Mouse (Mus musculus) megakaryocyte, adult 5-6 weeks (primary cell): ENCODE results near the gene Kifc3. TPM values are rescaled to one million over a fixed set of nuclear protein-coding genes. Genes with fewer than 3 reads are reported as not detected.
"Not testable (repeated sequence)": the region's sequence is repeated elsewhere in the genome, so short reads cannot be mapped to it uniquely, and the experiment has no call there.

Experiments
- ATAC-seq: 2 replicates; pipeline ENCODE4 v1.8.0; 2016; ENCODE audit warnings: mild to moderate bottlenecking, inconsistent platforms; ENCODE audit not compliant: poor library complexity, severe bottlenecking
- total RNA-seq, 2 experiments: library from RNA; stranded (forward) in 1 of 2; stranded (reverse) in 1 of 2; fragments of 153-499, 151-499 nt in 1 of 2; fragments of 221-1000, 200-1000 nt in 1 of 2; gene quantifications; 2 replicates each; pipeline versions ENCODE4 v1.2.3 to v1.2.4; 2015 to 2017

Kifc3 gene
- total RNA-seq, 2 experiments from 2014 or later, result 2.3 to 15.1 TPM

DNA sequence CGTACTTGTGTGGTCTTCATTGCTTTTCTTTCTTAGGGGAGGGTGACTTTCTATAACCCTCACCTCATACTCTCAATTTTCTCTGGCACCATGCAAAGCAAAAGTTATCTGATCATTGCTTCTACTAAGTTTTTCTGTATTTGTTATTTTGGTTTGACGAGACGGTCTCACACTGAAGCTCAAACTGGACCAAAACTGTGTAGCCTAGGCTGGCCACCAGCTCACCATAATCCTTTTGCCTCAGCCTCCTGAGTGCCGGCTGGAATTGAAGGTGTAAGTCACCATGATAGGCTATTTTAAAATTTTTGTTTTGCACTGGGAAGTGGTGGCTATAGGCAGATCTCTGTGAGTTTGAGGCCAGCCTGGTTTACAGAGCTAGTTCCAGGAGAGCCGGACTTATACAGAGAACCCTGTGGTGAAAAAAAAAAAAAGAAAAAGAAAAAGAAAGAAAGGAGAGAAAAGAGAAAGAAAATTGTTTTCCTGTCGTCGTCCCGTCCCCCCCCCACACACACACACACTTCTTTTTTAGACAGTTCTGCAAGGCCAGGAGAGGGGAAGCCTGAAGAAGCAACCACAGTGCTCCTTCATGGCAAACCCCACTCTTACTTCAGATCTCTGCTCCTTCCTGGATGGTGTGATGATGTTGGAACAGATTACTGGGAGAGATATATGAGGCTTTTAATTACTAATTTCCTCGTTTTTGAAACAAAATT, 870 bp upstream of the Kifc3 start:
- ATAC-seq, result peak; percentile 12; the same call in 1 of the 2 replicates

DNA sequence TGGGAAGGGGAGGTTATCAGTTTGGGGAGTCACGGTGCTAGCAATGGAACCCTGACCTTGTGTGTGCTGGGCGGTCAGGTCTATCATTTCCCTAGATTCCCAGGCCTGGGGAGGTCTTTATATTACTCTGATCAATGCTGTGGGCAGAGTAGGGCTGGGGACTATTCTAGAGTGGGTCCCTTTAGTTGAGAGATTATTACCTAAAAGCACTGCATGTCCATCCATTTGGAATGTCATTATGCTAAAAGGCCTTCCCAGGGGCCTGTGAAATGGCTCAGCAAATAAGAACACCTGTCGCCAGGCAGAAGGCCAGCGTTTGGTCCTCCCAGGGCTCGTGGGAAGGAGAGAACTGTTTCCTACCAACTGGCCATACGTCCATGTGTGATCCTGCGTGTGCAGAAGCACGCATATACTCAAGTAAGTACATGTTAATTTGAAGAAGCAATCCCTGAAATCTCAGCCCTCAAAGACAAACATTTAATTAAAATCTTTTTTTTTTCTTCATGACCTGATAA, 499 bp downstream of the Kifc3 start:
- no peak for ATAC-seq

DNA sequence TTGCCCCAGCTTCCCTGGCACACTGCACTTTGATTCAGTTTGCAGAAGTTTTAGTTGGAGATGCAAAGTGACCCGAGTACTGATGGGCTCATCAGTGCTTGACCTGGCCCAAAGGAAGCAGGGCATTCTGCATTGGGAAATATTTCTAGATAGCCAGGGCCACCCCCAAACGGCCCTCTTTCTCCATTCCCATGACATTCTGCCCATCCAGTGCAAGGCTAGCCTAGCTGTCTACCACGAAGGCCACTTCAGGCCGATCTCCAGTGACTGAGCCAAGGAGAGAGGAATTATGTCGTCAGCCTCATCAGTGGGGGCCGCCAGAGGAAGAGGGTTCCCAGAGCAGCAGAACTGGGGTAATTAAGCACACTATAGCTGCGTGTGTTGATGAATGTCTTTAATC, 1.1 kb downstream of the Kifc3 start:
- no peak for ATAC-seq

DNA sequence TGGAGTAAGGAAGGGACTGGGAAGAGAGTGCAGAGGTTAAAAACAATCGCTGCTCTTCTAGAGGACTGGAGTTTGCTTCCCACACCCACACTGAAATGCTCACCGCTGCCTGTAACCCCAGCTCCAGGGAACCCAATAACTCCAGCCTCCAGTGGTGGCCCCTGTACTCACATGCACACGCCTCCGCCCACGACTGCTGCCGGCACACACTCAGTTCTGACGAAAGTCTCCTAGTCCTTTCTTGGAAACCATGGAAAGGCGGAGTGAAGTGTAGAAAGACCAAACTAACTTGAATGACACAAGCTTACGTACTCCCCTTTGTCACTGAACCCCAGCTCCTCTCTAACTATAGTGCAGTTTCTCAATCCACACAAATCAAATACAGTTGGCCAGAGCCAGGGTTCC, 2.6 kb downstream of the Kifc3 start:
- ATAC-seq, result no peak

DNA sequence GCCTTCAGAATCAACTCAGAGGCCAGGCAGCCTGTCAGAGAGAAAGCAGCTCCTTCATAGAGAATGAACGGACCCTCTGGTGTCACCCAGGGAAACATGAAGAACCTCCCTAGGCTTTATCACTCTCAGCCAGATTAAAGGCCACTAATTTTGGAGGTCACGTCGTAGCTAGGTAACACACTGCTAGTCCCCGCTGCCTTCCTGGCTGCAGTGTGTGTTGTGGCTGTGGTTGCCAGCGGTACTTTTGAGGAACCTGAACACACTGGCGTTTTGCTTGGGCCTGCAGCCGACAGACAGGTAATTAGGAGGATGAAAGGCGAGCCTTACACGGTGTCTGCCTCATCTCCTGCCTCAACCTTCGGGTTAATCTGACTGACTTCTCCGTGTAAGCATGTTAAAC, 6.9 kb downstream of the Kifc3 start:
- no peak for ATAC-seq

DNA sequence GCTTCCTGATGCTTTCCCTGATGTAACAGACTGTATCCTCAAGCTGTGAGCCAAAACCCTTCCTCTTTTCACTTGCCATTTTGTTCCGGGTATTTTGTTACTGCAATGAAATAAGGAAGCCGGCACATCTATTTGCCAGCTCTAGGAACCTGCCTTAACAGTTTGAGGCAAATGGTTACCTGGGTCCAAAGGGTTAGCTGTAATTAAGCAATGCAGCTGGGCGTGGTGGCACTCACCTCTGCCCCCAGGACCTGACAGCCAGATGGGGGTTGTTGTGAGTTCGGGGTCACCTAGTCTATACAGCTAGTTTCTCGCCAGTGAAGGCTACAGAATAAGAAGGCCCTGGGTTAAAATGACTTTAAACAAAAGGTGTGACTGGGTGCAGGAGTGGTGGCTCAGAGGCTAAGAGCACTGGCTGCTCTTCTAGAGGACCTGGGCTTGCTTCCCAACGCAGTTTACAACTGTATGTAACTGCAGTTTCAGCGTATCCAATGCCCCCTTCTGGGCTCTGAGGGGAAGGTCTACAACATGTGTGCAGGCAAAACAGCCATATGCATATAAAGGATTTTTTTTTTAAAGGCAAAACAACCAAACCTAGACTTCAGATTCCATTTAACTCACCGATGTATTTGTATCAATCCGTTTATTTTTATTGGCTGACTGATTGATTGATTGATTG, 11.0 kb downstream of the Kifc3 start:
- ATAC-seq, result no peak

DNA sequence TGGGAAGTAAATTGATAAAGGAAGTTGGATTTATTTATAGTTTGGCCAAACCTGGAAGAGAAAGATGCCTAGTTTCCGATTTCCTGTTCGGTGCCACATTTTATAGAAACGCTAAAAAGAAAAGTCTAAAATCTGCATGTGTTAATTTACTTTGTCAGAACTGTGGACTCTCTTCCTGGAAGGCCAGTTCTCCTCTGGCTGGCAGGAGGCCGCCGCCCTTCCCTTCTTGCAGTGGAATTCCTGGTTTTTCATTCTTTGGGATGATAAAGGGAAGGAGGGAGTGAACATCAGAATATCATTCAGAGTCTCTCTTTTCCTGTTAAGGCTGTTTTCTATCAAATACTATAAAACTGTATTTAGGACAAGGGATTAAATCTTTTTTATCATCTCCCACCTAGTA, 15.0 kb downstream of the Kifc3 start:
- no peak for ATAC-seq

DNA sequence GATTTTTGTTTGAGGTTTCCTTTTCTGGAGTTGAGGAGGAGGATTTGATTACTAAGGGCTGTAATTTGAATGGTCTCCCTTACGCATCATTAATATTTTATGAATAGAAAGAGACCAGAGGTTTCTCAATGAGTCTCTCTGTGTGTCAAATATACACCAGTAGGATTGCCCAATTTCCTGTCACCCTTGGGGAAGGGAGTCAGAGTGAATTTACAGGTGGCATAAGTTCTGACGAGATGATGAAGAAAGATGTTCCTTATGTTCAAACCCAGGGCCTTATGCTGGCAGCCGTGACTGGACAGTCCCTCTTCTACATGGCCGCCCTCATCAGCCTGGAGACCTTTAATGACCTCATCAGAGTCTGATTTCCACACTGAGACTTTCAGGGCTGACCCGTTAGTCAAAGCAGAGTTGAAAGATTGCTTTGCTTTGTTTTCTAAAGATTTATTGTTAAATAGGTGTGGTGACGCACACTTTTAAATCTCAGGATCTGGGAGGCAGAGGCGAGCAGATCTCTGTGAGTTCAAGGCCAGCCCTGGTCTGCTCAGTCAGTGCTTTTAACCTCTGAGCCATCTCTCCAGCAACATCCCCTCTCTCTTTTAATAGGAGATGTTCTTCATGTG, 16.6 kb downstream of the Kifc3 start:
- ATAC-seq, result no peak

DNA sequence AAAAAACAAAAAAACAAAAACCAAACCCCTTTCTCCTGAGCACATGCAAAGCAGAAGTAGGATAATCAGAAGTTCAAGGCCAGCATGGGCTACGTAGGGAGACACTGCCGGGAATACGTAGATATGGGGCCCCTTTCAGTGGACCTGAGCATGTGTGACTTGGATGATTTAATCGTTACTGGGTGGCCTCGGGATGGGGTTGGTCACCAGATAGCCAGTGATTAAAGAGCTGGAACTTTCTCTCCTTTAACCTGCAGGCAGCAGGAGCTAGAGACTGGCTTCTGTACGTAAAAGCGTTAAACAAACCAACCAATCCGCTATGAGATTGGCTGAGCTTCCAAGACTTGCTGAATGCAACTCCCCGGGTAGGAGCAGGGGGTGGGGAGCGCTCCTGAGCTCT, 17.5 kb downstream of the Kifc3 start:
- no peak for ATAC-seq

DNA sequence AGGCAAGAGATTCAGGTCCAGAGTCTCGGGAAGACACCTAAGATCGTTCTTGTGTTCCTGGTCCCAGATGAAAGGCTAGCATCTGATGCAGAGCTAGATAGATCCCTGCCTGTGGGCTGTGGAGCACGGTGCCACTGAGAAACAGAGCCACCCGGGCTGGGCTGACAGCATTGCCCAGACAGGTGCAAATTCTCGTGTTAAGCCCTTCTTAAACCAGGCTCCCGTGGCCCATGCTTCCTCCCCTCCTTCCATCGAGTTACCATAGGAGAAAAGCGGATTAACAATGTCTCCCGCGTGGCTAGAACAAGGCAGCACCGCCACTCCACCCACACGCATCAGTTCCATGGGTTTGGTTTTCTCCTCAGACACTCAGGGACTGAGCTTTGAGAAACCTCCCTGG, 18.4 kb downstream of the Kifc3 start:
- ATAC-seq, result no peak

DNA sequence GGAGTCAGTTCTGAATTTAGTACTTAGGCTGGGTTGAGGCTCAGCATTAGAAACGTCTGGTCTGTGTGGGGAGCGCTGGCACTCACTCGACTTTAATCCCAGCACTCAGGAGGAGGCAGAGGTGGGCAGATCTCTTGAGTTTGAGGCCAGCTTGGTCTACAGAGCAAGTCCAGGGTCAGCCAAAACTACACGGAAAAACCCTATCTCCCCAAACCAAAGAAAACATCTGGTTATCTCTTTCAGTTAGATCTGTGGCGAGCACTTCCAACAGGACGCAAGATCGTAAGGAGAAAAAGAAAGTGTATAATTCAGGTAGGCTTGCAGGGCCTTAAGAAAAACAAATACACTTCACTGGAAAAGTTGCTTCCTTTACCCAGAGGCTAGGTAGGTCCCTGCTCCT, 20.8 kb downstream of the Kifc3 start:
- ATAC-seq, result no peak

DNA sequence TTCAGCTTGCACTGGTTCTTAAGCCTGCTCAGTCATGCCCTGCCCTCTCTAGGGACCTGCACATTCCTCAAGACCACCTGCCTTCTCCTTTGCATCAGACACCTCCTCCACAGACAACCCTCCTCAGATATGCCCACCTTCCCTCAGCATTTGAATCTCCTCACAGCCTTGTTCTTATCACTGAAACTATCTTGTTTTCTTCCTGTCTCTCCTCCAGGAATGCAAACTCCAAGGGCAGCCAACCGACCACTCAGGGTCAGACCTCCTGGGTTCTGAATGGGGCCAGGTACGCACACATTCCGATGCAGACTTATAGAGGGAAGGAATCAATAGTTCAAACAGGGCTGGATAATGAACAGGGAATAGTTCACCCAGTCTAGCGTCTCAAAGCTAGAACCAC, 24.4 kb downstream of the Kifc3 start:
- ATAC-seq, result no peak

DNA sequence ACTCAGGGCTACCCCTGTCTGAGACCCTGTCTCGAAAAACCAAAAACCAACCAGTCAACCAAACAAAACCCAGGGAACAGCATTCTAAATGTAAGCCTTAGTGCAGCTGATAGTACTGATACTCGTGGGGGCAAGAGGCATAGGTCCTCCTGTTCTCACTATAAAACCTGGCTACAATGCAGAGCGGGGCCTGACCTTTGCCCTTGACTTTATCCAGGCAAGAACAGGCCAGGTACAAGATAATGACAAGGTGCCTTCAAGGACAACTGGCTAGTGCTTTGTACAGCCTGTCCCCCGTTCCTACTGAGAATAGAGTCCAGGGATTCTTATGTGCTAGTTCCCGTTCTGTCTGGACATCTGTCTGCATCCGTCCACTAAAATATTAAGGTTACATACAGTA, 25.6 kb downstream of the Kifc3 start:
- no peak for ATAC-seq

DNA sequence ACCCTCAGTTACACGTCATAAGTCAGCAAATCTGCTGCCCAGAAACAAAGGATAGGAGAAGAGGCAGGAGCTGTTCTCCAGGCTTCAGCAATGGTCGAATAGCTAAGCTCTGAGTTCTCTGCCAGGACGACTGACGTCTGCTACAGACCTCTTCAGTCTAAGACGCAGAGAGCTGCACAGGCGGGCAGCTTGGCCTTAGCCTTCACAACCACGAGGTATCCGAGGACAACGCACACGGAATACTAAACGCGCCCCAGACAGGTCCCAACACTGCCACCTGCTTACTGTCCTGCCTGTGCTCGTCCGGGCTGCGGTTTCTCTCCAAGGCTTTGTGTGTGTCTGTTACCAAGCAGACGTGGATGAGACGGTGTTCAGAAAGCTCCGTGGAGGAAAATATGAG, 26.8 kb downstream of the Kifc3 start:
- no peak for ATAC-seq

DNA sequence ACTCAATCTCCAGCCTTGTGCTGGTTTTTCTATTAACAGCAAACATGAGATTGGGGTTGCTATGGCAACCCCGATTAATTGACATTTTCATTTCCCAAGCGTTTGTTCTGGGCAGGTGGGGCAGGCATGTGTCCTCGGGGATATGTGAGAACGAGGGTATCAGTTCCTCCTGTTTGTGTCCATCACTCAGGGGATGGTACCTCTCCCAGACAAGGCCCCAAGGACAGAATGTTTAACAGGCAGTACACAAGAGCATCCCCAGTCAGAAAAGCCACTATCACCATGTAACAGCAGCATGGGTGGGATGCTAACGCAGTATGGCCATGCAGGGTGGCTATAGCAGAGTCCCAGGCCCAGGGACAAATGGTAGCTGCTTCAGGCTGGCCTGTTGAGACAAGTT, 27.3 kb downstream of the Kifc3 start:
- no peak for ATAC-seq

DNA sequence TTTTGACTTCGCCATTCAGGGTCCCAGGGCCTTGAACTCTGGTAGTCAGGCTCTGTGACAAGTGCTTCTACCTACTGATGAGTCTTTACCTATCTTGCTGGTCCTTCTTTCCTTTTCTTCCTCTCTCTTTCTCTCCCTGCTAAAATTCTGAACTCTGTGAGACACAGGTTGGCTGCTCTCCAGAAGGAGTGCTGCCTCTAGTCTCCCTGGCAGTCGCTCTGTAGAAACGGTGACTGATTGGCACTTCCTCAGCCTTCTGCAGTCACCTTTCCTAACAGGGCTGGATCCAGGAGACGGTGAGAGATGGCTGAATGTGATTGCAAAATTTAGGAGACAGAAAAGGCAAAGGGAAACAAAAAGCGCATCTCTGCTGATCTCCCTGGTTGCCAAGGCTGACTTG, 30.2 kb downstream of the Kifc3 start:
- ATAC-seq, result no peak

DNA sequence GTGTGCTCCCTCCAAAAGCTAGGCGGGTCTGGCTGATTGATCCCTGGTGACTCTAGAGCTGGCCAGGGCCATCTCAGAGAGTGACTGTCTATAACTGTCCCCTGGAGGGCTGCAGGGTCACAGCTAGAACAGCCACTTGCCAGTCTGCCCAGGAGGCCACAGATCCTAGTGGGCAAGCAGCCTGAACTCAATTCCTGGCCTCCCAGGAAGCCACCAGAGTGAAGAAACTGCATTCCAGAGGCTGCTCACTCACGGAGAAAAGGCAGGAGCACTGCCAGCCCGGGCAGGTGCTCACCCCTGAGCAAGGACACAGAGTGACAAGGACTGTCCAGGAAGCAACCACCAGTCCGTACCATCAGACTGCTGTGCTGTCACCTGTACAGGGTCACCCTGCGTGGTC, 34.9 kb downstream of the Kifc3 start:
- no peak for ATAC-seq

DNA sequence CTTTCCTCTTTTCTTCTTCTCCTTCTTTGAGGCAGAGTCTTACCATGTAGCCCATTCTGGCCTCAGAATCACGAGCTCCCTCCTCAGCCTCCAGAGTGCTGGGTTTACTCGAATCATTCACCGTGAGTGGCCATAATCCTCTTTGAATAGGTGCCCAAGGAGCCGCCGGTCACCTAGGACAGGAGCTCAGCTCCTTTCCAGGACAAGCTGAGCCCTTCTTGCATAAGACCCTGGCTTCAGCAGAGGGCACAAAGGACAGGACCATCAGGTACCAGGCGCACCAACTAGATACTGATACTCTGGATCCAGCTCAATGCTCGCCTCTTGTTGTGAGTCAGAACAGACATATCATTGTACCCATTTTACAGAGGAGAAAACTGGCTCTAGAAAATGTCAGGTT, 36.2 kb downstream of the Kifc3 start:
- ATAC-seq, result no peak

DNA sequence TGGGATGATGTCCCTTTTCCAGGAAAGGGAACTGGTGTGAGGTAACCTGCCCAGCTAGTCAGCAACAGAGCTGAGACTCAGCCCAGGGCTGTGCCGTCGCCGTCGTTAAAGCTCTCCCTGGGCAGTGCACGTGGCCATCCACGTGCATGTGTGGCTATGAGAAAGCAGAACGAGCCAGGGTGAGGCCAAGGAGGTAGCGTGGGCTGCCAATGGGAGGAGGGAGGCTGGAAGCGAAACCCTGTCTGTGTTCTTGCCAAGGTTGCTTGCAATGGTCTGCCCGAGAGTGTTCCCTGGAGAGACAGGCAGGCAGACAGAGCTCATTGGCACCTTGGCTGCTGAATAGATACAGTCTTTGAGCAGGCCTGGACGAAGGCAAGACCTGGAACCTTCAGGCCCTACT, 36.7 kb downstream of the Kifc3 start:
- ATAC-seq, result 0 out of 2 replicates have a peak, but pooled peaks have one; percentile 12

DNA sequence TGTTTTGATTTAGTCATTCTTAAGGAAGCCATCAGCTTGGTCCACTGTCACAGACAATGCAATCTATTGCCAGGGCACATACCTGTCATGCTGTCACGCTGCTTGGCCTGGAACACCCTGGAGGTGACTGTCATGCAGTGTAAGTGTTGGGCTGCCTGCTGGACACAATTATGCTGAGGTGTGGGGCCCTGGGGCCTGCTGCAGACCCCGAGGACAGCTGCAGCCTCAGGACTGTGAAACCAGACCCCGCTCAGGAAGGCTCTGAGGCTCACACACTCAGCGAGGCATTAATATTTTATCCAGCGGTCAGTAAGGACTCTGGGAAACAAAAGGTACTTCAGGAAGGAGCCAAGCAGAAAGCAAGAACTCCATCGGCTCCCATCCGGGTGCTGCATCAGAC, 38.1 kb downstream of the Kifc3 start:
- no peak for ATAC-seq

DNA sequence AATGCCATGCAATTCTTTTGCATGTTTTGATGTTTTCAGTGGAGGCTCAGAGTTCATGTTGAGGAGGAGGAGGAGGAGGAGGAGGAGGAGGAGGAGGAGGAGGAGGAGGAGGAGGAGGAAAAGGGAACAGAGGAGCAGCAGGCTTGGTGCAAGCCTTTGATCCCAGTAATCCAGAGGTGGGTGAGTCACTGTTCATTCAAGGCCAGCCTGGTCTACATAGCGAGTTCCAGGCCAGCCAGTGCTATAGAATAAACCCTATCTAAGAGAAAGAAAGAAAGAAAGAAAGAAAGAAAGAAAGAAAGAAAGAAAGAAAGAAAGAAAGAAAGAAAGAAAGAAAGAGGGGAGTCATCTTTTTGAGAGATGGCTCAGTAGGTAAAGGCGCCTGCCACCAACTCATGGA, 38.6 kb downstream of the Kifc3 start:
- ATAC-seq, result not testable (repeated sequence)

DNA sequence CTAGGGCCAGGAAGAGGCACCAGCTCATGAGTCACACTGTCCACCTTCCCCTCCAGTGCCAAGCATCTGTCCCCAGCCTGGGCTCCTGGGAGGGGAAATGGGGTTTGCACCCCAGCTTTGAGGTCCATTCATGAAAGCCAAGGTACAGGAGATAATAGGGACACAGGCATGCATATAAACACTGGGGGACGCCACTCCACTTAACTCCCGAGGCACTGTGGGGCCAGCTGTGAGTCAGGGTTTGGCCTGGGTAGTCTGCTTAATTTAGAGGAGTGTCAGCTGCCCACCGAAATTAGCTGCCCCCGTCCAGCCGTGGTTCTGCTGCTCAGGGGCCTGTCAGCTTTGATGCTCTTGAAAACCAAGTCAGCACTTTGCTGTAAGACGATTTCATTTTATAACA, 39.8 kb downstream of the Kifc3 start:
- no peak for ATAC-seq
